Mouse (Mus musculus) kidney, embryonic 15.5 days (tissue): Measurements from ENCODE around the gene Mex3a. TPM values are rescaled to one million over a fixed set of nuclear protein-coding genes. Genes with fewer than 3 reads are reported as not detected.
"Not testable (repeated sequence)": the region's sequence is repeated elsewhere in the genome, so short reads cannot be mapped to it uniquely, and the experiment has no call there.

Experiments
- ATAC-seq: fragments of 200-750 bp; cut with Nextera tagmentation; replicated peaks from 2 replicates; pipeline ENCODE4 v1.8.0; 2017; ENCODE audit warnings: moderate TSS enrichment; ENCODE audit not compliant: low FRiP score
- H3K27ac ChIP-seq: fragments of 300-500 bp; sonication (generic); 2 replicates; pipeline ENCODE4 v1.5.1; 2015; ENCODE audit warnings: mild to moderate bottlenecking, inconsistent platforms
- H3K27me3 ChIP-seq: fragments of 300-500 bp; sonication (generic); 2 replicates; pipeline ENCODE4 v1.6.1; 2015; ENCODE audit warnings: inconsistent platforms
- H3K36me3 ChIP-seq: fragments of 300-500 bp; sonication (generic); 2 replicates; pipeline ENCODE4 v1.6.1; 2015; ENCODE audit warnings: inconsistent platforms
- H3K4me1 ChIP-seq: fragments of 300-500 bp; sonication (generic); 2 replicates; pipeline ENCODE4 v1.6.1; 2015; ENCODE audit warnings: inconsistent platforms
- H3K4me2 ChIP-seq: fragments of 300-500 bp; sonication (generic); 2 replicates; pipeline ENCODE4 v1.6.1; 2015; ENCODE audit warnings: moderate library complexity, mild to moderate bottlenecking, inconsistent platforms
- H3K4me3 ChIP-seq: fragments of 300-500 bp; sonication (generic); replicated peaks from 2 replicates; pipeline ENCODE4 v1.5.1; 2015; ENCODE audit warnings: mild to moderate bottlenecking, inconsistent platforms
- H3K9ac ChIP-seq: fragments of 300-500 bp; sonication (generic); 2 replicates; pipeline ENCODE4 v1.6.1; 2015; ENCODE audit warnings: mild to moderate bottlenecking, inconsistent platforms
- H3K9me3 ChIP-seq: fragments of 300-500 bp; sonication (generic); replicated peaks from 2 replicates; pipeline ENCODE4 v1.6.1; 2016; ENCODE audit warnings: inconsistent platforms
- WGBS: fragments of 180-500 bp; shearing (Covaris S2); methylation state at CpG from one replicate; pipeline ENCODE4 v1.1.7; 2015; ENCODE audit warnings: mixed read lengths; 5-methylcytosine and 5-hydroxymethylcytosine counted together
- polyA plus RNA-seq: library from polyadenylated mRNA; unstranded; fragments of >200 nt; fragmentation: Nextera tagmentation; extraction: Ambion mirVana; gene quantifications from 2 replicates; pipeline ENCODE4 v1.2.1, GENCODE M21; 2015

The Mex3a gene
- polyA plus RNA-seq, 1 experiment from 2014 or later: 22.0 TPM

GRCm38 (mm10) chr3:88566536-88567061 is 34.4 kb downstream of the Mex3a start:
- Histone ChIP-seq H3K36me3 (peaks cover 88% of the 10 kb centered on the region), H3K4me2 (no peak overlapping the region), H3K27ac (no peak overlapping the region), H3K9me3 (no peaks in the 10 kb centered on the region), H3K9ac (no peak overlapping the region), H3K4me3 (no peak overlapping the region), H3K4me1 (peaks cover 36% of the 10 kb centered on the region), H3K27me3 (no peaks in the 10 kb centered on the region)
- no peak for ATAC-seq
- WGBS: 77% methylated on average over 4 of the region's 4 CpGs

GRCm38 (mm10) chr3:88567892-88568291 is 35.7 kb downstream of the Mex3a start:
- Histone ChIP-seq H3K4me2 (no peak overlapping the region), H3K36me3 (peaks cover 76% of the 10 kb centered on the region), H3K4me3 (no peak overlapping the region), H3K4me1 (peaks cover 23% of the 10 kb centered on the region), H3K27me3 (no peaks in the 10 kb centered on the region), H3K27ac (no peak overlapping the region), H3K9ac (no peak overlapping the region), H3K9me3 (no peaks in the 10 kb centered on the region)
- 86% methylated on average over 6 of the region's 6 CpGs for WGBS
- no peak for ATAC-seq

GRCm38 (mm10) chr3:88568615-88569014 is 36.4 kb downstream of the Mex3a start:
- Histone ChIP-seq H3K9ac (no peak overlapping the region), H3K4me3 (no peak overlapping the region), H3K27me3 (no peaks in the 10 kb centered on the region), H3K4me2 (no peak overlapping the region), H3K9me3 (no peaks in the 10 kb centered on the region), H3K27ac (no peak overlapping the region), H3K36me3 (peaks cover 69% of the 10 kb centered on the region), H3K4me1 (peaks cover 16% of the 10 kb centered on the region)
- no peak for ATAC-seq
- 97% methylated on average over 2 of the region's 2 CpGs for WGBS

GRCm38 (mm10) chr3:88569093-88569492 is 36.9 kb downstream of the Mex3a start:
- Histone ChIP-seq H3K9ac (no peak overlapping the region), H3K4me2 (no peak overlapping the region), H3K27ac (no peak overlapping the region), H3K4me1 (peaks cover 11% of the 10 kb centered on the region), H3K9me3 (no peaks in the 10 kb centered on the region), H3K4me3 (no peak overlapping the region), H3K36me3 (peaks cover 64% of the 10 kb centered on the region), H3K27me3 (no peaks in the 10 kb centered on the region)
- WGBS: 96% methylated on average over 2 of the region's 2 CpGs
- no peak for ATAC-seq

DNA sequence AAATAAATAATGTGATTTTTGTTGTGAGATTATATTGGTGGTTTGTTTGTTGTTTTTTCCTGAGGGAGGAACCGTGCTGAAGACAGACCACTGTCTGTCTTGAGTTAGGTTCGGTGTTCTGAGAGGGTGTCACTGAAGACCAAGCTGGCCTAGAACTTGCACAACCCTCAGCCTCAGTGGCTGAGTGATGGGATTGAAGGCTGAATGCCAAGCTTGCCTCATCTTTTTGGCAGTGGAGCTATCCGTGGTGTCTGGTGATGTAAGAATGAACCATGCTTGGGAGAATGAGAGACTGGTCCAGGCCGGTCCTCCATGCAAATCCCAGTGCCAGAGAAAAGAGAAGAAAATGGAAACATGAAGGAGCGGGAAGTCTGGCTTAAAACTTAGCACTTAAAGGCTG is 37.5 kb downstream of the Mex3a start:
- H3K36me3 ChIP-seq: peaks cover 58% of the 10 kb centered on the region
- no peak overlapping the region for H3K9ac ChIP-seq
- H3K4me2 ChIP-seq: no peak overlapping the region
- H3K27ac ChIP-seq: no peak overlapping the region
- no peak for ATAC-seq
- no peaks in the 10 kb centered on the region for H3K27me3 ChIP-seq
- H3K4me1 ChIP-seq: peaks cover 5% of the 10 kb centered on the region
- no peak overlapping the region for H3K4me3 ChIP-seq
- 91% methylated on average over 5 of the region's 5 CpGs for WGBS
- no peaks in the 10 kb centered on the region for H3K9me3 ChIP-seq

DNA sequence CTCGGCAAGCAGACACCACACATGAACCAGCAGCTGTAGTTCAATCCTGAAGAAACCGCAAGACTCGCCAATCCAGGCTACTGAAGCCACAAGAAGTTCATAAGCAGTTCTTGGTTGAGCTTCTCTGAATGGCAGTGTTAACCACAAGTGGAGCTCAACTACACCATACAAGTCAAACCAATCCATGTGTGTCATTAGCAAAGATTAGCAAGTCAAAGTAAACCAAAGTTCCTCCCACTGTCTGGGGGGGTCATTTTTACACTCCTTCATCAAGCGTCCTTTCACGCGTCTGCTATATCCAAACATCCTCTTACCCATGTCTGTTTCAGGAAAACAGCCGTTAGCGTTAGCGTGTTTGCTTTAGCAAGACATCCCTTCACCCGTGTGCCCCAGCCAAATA is 38.1 kb downstream of the Mex3a start:
- Histone ChIP-seq H3K36me3 (peaks cover 52% of the 10 kb centered on the region), H3K4me1 (no peaks in the 10 kb centered on the region), H3K4me3 (no peak overlapping the region), H3K9me3 (no peaks in the 10 kb centered on the region), H3K27ac (no peak overlapping the region), H3K4me2 (no peak overlapping the region), H3K9ac (no peak overlapping the region), H3K27me3 (no peaks in the 10 kb centered on the region)
- no peak for ATAC-seq
- 95% methylated on average over 10 of the region's 10 CpGs for WGBS

GRCm38 (mm10) chr3:88571856-88572255 is 39.7 kb downstream of the Mex3a start:
- no peak for ATAC-seq
- no peak overlapping the region for H3K9ac ChIP-seq
- no peak overlapping the region for H3K27ac ChIP-seq
- no peak overlapping the region for H3K4me3 ChIP-seq
- no peaks in the 10 kb centered on the region for H3K4me1 ChIP-seq
- no peaks in the 10 kb centered on the region for H3K27me3 ChIP-seq
- peaks cover 36% of the 10 kb centered on the region for H3K36me3 ChIP-seq
- H3K9me3 ChIP-seq: no peaks in the 10 kb centered on the region
- 74% methylated on average over 1 of the region's 1 CpGs for WGBS
- H3K4me2 ChIP-seq: no peak overlapping the region

DNA sequence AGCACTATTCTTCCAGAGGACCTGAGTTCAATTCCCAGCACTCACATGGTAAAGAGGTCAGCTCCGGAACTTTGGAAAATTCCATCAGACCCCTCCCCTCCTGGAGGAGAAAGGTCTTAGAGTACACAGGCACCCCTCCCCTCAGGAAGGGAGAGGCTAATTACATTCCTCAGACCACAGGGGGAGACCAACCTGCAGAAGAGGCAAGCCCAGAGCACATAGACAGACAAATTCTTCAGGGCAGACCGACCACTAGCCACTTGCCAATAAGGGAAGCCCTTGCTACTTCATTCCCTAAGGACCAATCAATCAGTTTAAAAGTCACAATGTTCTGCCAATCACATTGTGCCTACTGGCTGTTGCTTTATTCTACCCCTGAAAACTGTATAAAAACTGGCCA is 40.6 kb downstream of the Mex3a start:
- H3K9me3 ChIP-seq: no peaks in the 10 kb centered on the region
- no peak overlapping the region for H3K27ac ChIP-seq
- no peak overlapping the region for H3K4me3 ChIP-seq
- H3K27me3 ChIP-seq: no peaks in the 10 kb centered on the region
- H3K36me3 ChIP-seq: peaks cover 27% of the 10 kb centered on the region
- WGBS: 72% methylated on average over 2 of the region's 2 CpGs
- H3K9ac ChIP-seq: no peak overlapping the region
- no peak overlapping the region for H3K4me2 ChIP-seq
- no peak for ATAC-seq
- H3K4me1 ChIP-seq: no peaks in the 10 kb centered on the region

DNA sequence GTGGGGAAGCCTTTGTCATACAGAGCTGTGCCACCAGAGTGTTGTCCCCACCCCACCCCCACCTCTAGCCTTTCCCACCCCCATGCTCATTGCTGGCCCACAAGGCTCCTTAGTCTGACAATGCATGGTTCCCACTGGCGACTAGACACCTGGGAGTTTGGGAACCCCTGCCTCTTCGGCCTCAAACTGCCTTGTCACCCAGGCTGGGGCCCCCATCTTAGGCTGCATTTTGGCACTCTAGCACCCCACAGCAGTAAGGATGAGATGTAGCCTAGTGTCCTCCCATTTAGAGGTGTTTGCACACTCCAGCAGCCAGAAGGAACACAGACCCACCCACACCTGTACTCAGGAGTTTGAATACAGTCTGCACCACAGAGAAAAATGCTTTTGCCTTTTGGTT is 41.6 kb downstream of the Mex3a start:
- Histone ChIP-seq H3K4me1 (no peaks in the 10 kb centered on the region; the same call in 1 of the 2 replicates), H3K36me3 (peaks cover 17% of the 10 kb centered on the region), H3K4me2 (no peak overlapping the region), H3K27me3 (no peaks in the 10 kb centered on the region), H3K4me3 (no peak overlapping the region), H3K27ac (no peak overlapping the region), H3K9ac (no peak overlapping the region), H3K9me3 (no peaks in the 10 kb centered on the region)
- ATAC-seq: no peak
- 90% methylated on average over 2 of the region's 2 CpGs for WGBS

DNA sequence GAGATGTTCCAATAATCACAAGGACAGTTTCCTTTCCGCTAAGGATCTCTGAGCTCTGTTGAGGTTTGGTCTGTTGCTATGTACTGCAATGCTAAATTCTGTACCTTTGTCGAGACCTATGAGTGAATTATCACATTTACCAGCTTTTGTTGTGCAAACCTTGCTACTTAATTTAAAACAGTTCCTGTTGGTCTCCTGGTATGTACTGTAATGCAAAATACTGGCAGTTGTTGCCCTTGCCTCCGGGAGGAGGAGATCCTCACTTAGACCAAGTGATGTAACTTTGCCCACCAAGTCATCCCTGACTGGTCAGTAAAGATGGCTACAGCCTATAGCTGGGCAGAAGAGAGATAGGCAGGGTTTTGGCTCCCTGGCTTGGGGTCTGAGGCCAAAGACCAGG is 43.3 kb downstream of the Mex3a start, which contains the start of gene Ssr2:
Gene Ssr2, plus strand, starts transcription at position 337 of the 400 bp plus-strand sequence.
- no peaks in the 10 kb centered on the region for H3K9me3 ChIP-seq
- no peaks in the 10 kb centered on the region for H3K27me3 ChIP-seq
- no peak for ATAC-seq
- H3K36me3 ChIP-seq: no peaks in the 10 kb centered on the region; the same call in 1 of the 2 replicates
- H3K4me3 ChIP-seq: no peak within 1 kb of the TSS
- no peak within 1 kb of the TSS for H3K27ac ChIP-seq
- peaks cover 6% of the 10 kb centered on the region for H3K4me1 ChIP-seq
- H3K9ac ChIP-seq: no peak within 1 kb of the TSS
- WGBS: 86% methylated on average over 3 of the region's 3 CpGs
- H3K4me2 ChIP-seq: no peak within 1 kb of the TSS

- peaks cover 21% of the 10 kb centered on the region for H3K36me3 ChIP-seq
- H3K4me1 ChIP-seq: peaks cover 13% of the 10 kb centered on the region
- H3K9ac ChIP-seq, H3K9me3 ChIP-seq, H3K27ac ChIP-seq, ATAC-seq, H3K4me2 ChIP-seq, H3K27me3 ChIP-seq, H3K4me3 ChIP-seq: not testable (repeated sequence)
- 90% methylated on average over 5 of the region's 5 CpGs for WGBS
These were observed 45.7 kb downstream of the Mex3a start for GRCm38 (mm10) chr3:88577846-88578245.

DNA sequence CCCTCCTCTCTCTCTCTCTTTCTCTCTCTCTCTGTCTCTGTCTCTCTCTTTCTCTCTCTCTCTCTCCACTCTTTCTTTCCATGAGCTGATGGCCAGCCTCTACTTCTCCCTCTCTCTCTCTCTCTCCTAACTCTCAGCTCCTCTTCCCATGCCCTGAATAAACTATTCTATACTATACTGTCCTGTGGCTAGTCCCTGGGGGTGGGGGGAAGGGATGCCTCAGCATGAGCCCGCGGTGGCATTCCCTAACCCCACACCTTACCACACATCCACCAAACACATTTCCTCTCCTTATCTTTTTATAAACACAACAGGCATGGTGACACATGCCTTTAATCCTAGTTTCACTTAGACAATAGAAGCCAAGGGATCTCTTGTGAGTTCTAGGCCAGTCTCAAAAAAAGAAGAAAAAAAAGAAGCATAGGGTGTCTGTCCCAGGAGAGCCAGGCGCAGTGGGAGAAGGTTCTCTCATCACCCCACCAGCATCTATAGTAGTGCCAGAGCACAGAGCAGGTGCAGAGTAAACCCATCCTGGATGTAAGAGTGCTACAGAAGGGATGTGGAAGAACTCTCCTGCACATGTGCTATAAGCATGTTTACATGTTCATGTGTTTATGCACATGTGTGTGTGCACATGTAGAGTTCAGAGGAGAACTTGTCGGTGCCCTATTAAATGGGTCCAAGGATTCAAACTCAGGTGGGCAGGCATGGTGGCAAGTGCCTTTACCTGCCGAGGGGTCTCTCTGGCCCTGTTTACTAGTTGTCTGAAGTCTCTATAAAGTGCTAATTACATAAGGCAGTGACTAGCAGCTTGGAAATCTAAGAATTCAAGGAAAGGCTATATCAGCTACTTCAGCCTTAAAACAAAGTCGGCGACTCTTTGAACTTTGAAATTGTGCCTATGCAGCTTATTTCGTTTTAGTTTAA is 46.6 kb downstream of the Mex3a start:
- peak overlapping the region; percentile 74 for H3K4me2 ChIP-seq
- H3K9ac ChIP-seq: no peak overlapping the region
- no peak overlapping the region for H3K27ac ChIP-seq
- H3K36me3 ChIP-seq: peaks cover 30% of the 10 kb centered on the region
- H3K27me3 ChIP-seq: no peaks in the 10 kb centered on the region
- WGBS: 50% methylated on average over 8 of the region's 8 CpGs
- H3K9me3 ChIP-seq: no peaks in the 10 kb centered on the region
- peaks cover 13% of the 10 kb centered on the region for H3K4me1 ChIP-seq
- peak overlapping the region; percentile 92 for H3K4me3 ChIP-seq
- ATAC-seq: peak; percentile 55; the same call in 1 of the 2 replicates
